Mouse (Mus musculus) heart, adult 2 months (tissue): ENCODE data around the gene S100pbp. TPM values are rescaled to one million over a fixed set of nuclear protein-coding genes. Genes with fewer than 3 reads are reported as not detected.
A peak's percentile ranks its signal among the peaks of the same experiment; 100 is the strongest.

ENCODE experiments used
- DNase-seq, 2 experiments: peaks; one replicate each; pipeline ENCODE4 v3.0.0; 2021
- H3K27ac ChIP-seq: fragments of 200-600 bp; 2 replicates; pipeline ENCODE4 v1.8.1; 2022
- H3K27me3 ChIP-seq: fragments of 200-500 bp; 2 replicates; pipeline ENCODE4 v1.6.1; 2012; ENCODE audit warnings: mild to moderate bottlenecking, low read length, inconsistent platforms, mixed read lengths; ENCODE audit not compliant: control insufficient read depth, insufficient read depth
- H3K36me3 ChIP-seq: fragments of 200-500 bp; 2 replicates; pipeline ENCODE4 v1.6.1; 2012; ENCODE audit warnings: low read length, inconsistent platforms; ENCODE audit not compliant: control insufficient read depth, insufficient read depth
- H3K4me1 ChIP-seq: fragments of 200-500 bp; 2 replicates; pipeline ENCODE4 v1.6.1; 2011; ENCODE audit warnings: low read length; ENCODE audit not compliant: control insufficient read depth, insufficient read depth
- H3K4me3 ChIP-seq: fragments of 200-600 bp; 2 replicates; pipeline ENCODE4 v1.8.1; 2022
- H3K79me2 ChIP-seq: fragments of 200-500 bp; replicated peaks from 2 replicates; pipeline ENCODE4 v1.6.1; 2012; ENCODE audit warnings: mild to moderate bottlenecking, inconsistent platforms, low read length, moderate library complexity, mixed read lengths; ENCODE audit not compliant: control insufficient read depth, insufficient read depth
- H3K9ac ChIP-seq: fragments of 200-500 bp; 2 replicates; pipeline ENCODE4 v1.6.1; 2012; ENCODE audit warnings: low read depth, mild to moderate bottlenecking, control low read depth, inconsistent platforms, low read length, mixed read lengths
- CTCF ChIP-seq: fragments of 200-600 bp; IDR thresholded peaks from 2 replicates; pipeline ENCODE4 v1.8.1; 2022; ENCODE audit warnings: antibody characterized with exemption, mild to moderate bottlenecking, moderate library complexity
- EP300 ChIP-seq: fragments of 200-500 bp; IDR thresholded peaks from 2 replicates; pipeline ENCODE4 v1.6.1; 2011; ENCODE audit warnings: low read depth, low read length, control low read depth; ENCODE audit not compliant: insufficient read depth
- POLR2A ChIP-seq: fragments of 200-500 bp; IDR thresholded peaks from 2 replicates; pipeline ENCODE4 v1.6.1; 2011; ENCODE audit warnings: mild to moderate bottlenecking, low read depth, low read length, control low read depth; ENCODE audit not compliant: insufficient read depth
- WGBS: fragments of 180-500 bp; shearing (Covaris S2); methylation state at CpG from one replicate; pipeline ENCODE4 v1.1.7; 2018; 5-methylcytosine and 5-hydroxymethylcytosine counted together
- intact Hi-C: fragments of 180-260 bp; cut with DNase I; formaldehyde crosslinking; loops from one replicate; pipeline ENCODE4 v1.15.1; 2025
- polyA plus RNA-seq: library from polyadenylated mRNA; depleted of rRNA; stranded (reverse); fragments of >200 nt; gene quantifications from 2 replicates; pipeline ENCODE4 v1.2.3, GENCODE M21; 2012
- total RNA-seq, 2 experiments: library from RNA; stranded (reverse); gene quantifications; 2 replicates each; pipeline ENCODE4 v1.2.3; 2021

The S100pbp gene
- total and polyA plus RNA-seq, 3 experiments: 6.6 to 14.2 (median 10.2) TPM

- no peaks in the 10 kb centered on the region for H3K4me1 ChIP-seq
- no peak overlapping the region for H3K4me3 ChIP-seq
- intact Hi-C loops: no loop called here
- no peak for TF ChIP-seq EP300
- no peak for TF ChIP-seq CTCF
- TF ChIP-seq POLR2A: no peak
- 19% methylated on average over 9 of the region's 9 CpGs for WGBS
- H3K27ac ChIP-seq: no peak overlapping the region
- H3K9ac ChIP-seq: no peak overlapping the region
- H3K36me3 ChIP-seq: no peaks in the 10 kb centered on the region
- no peaks in the 10 kb centered on the region for H3K79me2 ChIP-seq
- H3K27me3 ChIP-seq: peaks cover 14% of the 10 kb centered on the region
- no peak for DNase-seq
Measured at GRCm38 (mm10) chr4:129122107-129122506, 67.4 kb downstream of the S100pbp start.

GRCm38 (mm10) chr4:129121569-129122086 lies 67.9 kb downstream of the S100pbp start, which contains the start of gene Hpca:
Gene Hpca, minus strand, starts transcription at chr4:129122036.
- Histone ChIP-seq H3K79me2 (no peaks in the 10 kb centered on the region), H3K9ac (no peak within 1 kb of the TSS), H3K4me3 (no peak within 1 kb of the TSS), H3K4me1 (no peaks in the 10 kb centered on the region), H3K27ac (no peak within 1 kb of the TSS), H3K27me3 (peaks cover 14% of the 10 kb centered on the region), H3K36me3 (no peaks in the 10 kb centered on the region)
- 4% methylated on average over 16 of the region's 17 CpGs for WGBS
- DNase-seq: no peak
- intact Hi-C loops: no loop called here
- TF ChIP-seq EP300 (no peak), POLR2A (no peak), CTCF (no peak)

- intact Hi-C loops: no loop called here
- Histone ChIP-seq H3K9ac (no peak overlapping the region), H3K36me3 (no peaks in the 10 kb centered on the region), H3K79me2 (no peaks in the 10 kb centered on the region), H3K27ac (no peak overlapping the region), H3K4me3 (no peak overlapping the region), H3K27me3 (peaks cover 14% of the 10 kb centered on the region), H3K4me1 (no peaks in the 10 kb centered on the region)
- peak; percentile 43 for TF ChIP-seq CTCF
- TF ChIP-seq EP300: no peak
- TF ChIP-seq POLR2A: no peak
- peak; percentile 51 to 72 for DNase-seq
- 1% methylated on average over 56 of the region's 59 CpGs for WGBS
Measured at GRCm38 (mm10) chr4:129120520-129121445, 68.7 kb downstream of the S100pbp start.

GRCm38 (mm10) chr4:129119708-129120107 lies 69.8 kb downstream of the S100pbp start:
- WGBS: 71% methylated on average over 10 of the region's 10 CpGs
- no peak overlapping the region for H3K4me3 ChIP-seq

GRCm38 (mm10) chr4:129117720-129118510 lies 71.6 kb downstream of the S100pbp start:
- Histone ChIP-seq H3K4me1 (no peaks in the 10 kb centered on the region), H3K36me3 (no peaks in the 10 kb centered on the region), H3K27ac (no peak overlapping the region), H3K4me3 (no peak overlapping the region), H3K9ac (no peak overlapping the region), H3K27me3 (peaks cover 11% of the 10 kb centered on the region), H3K79me2 (no peaks in the 10 kb centered on the region)
- 80% methylated on average over 14 of the region's 14 CpGs for WGBS
- no peak for DNase-seq
- intact Hi-C loops: no loop called here
- TF ChIP-seq POLR2A (no peak), EP300 (no peak), CTCF (no peak)

More at GRCm38 (mm10) chr4:129119708-129120107, 69.8 kb downstream of the S100pbp start:
- Histone ChIP-seq H3K36me3 (no peaks in the 10 kb centered on the region), H3K27me3 (peaks cover 14% of the 10 kb centered on the region), H3K27ac (no peak overlapping the region), H3K4me1 (no peaks in the 10 kb centered on the region), H3K79me2 (no peaks in the 10 kb centered on the region), H3K9ac (no peak overlapping the region)
- no peak for DNase-seq
- intact Hi-C loops: no loop called here
- no peak for TF ChIP-seq CTCF
- TF ChIP-seq POLR2A: no peak
- TF ChIP-seq EP300: no peak
